Mouse (Mus musculus): ENCODE data around the gene Mrgprb4. TPM values are rescaled to one million over a fixed set of nuclear protein-coding genes. Genes with fewer than 3 reads are reported as not detected.

Gene Mrgprb4
- polyA plus RNA-seq (2021; fragmentation: Nextera tagmentation): not detected in 2 replicates
- long read RNA-seq, experiment 1: 0 reads
- long read RNA-seq, experiment 2: 0 reads

DNA sequence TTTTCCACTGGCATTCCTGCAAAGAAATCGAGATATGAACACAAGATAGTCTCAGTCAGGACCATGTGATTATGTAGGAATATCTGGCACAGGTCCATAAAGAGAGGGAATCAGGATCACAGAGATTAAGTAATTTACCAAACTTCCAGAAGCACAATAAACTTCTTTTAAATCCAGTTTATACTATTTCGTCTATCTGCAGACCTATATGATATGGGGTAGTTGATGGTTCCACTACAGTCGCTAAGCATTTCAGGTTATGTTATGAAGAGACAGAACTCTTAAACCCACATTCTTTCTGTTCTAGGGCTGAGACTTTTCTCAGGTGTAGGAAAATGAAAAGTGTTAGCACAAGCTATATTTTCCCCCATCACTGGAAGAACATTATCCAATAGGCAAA lies at the start of gene Mrgprb4:
TSS of gene Mrgprb4 (minus strand) at position 101 of the 400 bp plus-strand sequence.

DNA sequence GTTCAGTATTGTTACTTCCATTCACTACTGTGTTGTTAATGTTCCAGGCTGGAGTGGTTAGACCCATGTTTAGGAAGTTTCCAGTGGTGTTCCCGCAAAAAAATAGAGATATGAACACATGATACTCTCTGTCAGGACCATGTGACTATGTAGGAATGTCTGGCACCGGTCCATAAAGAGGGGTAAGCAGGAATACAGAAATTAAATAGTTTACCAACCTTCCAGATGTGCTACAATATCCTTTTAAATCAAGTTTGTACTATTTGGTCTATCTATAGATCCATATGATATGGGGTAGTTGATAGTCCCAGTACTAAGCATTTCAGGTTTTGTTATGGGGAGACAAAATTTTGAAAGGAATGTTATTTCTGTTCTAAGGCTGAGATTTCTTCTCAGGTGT lies 30.2 kb downstream of the Mrgprb4 start, which contains the start of gene Mrgprb5:
TSS of gene Mrgprb5 (minus strand) at position 101 of the 400 bp plus-strand sequence.

Other genes with a start within 250 kb of the Mrgprb4 start
- not detected in 2 replicates for gene Mrgpra4, start 217.2 kb downstream of the Mrgprb4 start, polyA plus RNA-seq (2021; fragmentation: Nextera tagmentation)
- not detected in 2 replicates for gene Mrgprx1, start 171.7 kb downstream of the Mrgprb4 start, polyA plus RNA-seq (2021; fragmentation: Nextera tagmentation)
- gene Mrgprb5, start 30.3 kb downstream of the Mrgprb4 start, polyA plus RNA-seq (2021; fragmentation: Nextera tagmentation): not detected in 2 replicates
- not detected in 2 replicates for gene Mrgprb8, start 189.2 kb upstream of the Mrgprb4 start, polyA plus RNA-seq (2021; fragmentation: Nextera tagmentation)